Mouse (Mus musculus) T-cell, adult 2 months (primary cell): ENCODE data around the gene Ccdc148.

ENCODE experiments used
- DNase-seq: peaks from one replicate; pipeline ENCODE4 v3.0.0; 2022; ENCODE audit warnings: low spot score

Gene Ccdc148

GRCm38 (mm10) chr2:59160605-59160963 is at the start of gene Ccdc148, which contains the start of gene Pkp4:
Gene Ccdc148, minus strand, starts transcription at chr2:59160683.
Gene Pkp4, plus strand, starts transcription at chr2:59160850.
- DNase-seq, result peak; percentile 89

GRCm38 (mm10) chr2:59208276-59208675 is 47.8 kb upstream of the Ccdc148 start:
- DNase-seq, result no peak

GRCm38 (mm10) chr2:59207725-59208124 is 47.2 kb upstream of the Ccdc148 start:
- no peak for DNase-seq

- DNase-seq, result no peak
Observed at GRCm38 (mm10) chr2:59207240-59207639, 46.8 kb upstream of the Ccdc148 start.

- no peak for DNase-seq
Observed at GRCm38 (mm10) chr2:59206190-59206589, 45.7 kb upstream of the Ccdc148 start.

- DNase-seq, result no peak
Observed at GRCm38 (mm10) chr2:59205092-59205491, 44.6 kb upstream of the Ccdc148 start.

- DNase-seq, result peak; percentile 5
Observed at GRCm38 (mm10) chr2:59203627-59204425, 43.3 kb upstream of the Ccdc148 start.

- no peak for DNase-seq
Observed at GRCm38 (mm10) chr2:59202930-59203329, 42.4 kb upstream of the Ccdc148 start.

- DNase-seq, result no peak
Observed at GRCm38 (mm10) chr2:59200511-59200910, 40.0 kb upstream of the Ccdc148 start.

GRCm38 (mm10) chr2:59199476-59199976 is 39.0 kb upstream of the Ccdc148 start:
- DNase-seq, result no peak

GRCm38 (mm10) chr2:59197156-59197555 is 36.7 kb upstream of the Ccdc148 start:
- no peak for DNase-seq

GRCm38 (mm10) chr2:59193117-59193516 is 32.6 kb upstream of the Ccdc148 start:
- DNase-seq, result no peak

GRCm38 (mm10) chr2:59191466-59191865 is 31.0 kb upstream of the Ccdc148 start:
- DNase-seq, result no peak

GRCm38 (mm10) chr2:59190186-59190585 is 29.7 kb upstream of the Ccdc148 start:
- DNase-seq, result no peak

GRCm38 (mm10) chr2:59189661-59190185 is 29.2 kb upstream of the Ccdc148 start:
- DNase-seq, result no peak

GRCm38 (mm10) chr2:59188306-59188705 is 27.8 kb upstream of the Ccdc148 start:
- no peak for DNase-seq

- no peak for DNase-seq
Observed at GRCm38 (mm10) chr2:59186966-59187365, 26.5 kb upstream of the Ccdc148 start.

- DNase-seq, result no peak
Observed at GRCm38 (mm10) chr2:59186122-59186521, 25.6 kb upstream of the Ccdc148 start.

- DNase-seq, result no peak
Observed at GRCm38 (mm10) chr2:59184107-59185064, 23.9 kb upstream of the Ccdc148 start.

- DNase-seq, result no peak
Observed at GRCm38 (mm10) chr2:59183541-59183940, 23.1 kb upstream of the Ccdc148 start.

GRCm38 (mm10) chr2:59181321-59182113 is 21.0 kb upstream of the Ccdc148 start:
- DNase-seq, result no peak

- DNase-seq, result no peak
Observed at GRCm38 (mm10) chr2:59179487-59179886, 19.0 kb upstream of the Ccdc148 start.
